Mouse (Mus musculus) neural tube, embryonic 15.5 days (tissue): ENCODE results near the gene Sbno2. TPM values are rescaled to one million over a fixed set of nuclear protein-coding genes. Genes with fewer than 3 reads are reported as not detected.

Source experiments
- ATAC-seq: fragments of 200-750 bp; cut with Nextera tagmentation; 2 replicates; pipeline ENCODE4 v1.8.0; 2017; ENCODE audit warnings: mild to moderate bottlenecking, moderate TSS enrichment, moderate library complexity; ENCODE audit not compliant: low FRiP score
- H3K27ac ChIP-seq: fragments of 300-500 bp; sonication (generic); replicated peaks from 2 replicates; pipeline ENCODE4 v1.5.1; 2015; ENCODE audit warnings: mild to moderate bottlenecking, inconsistent platforms
- H3K27me3 ChIP-seq: fragments of 300-500 bp; sonication (generic); replicated peaks from 2 replicates; pipeline ENCODE4 v1.6.1; 2015; ENCODE audit warnings: inconsistent platforms
- H3K36me3 ChIP-seq: fragments of 300-500 bp; sonication (generic); 2 replicates; pipeline ENCODE4 v1.6.1; 2015; ENCODE audit warnings: inconsistent platforms
- H3K4me1 ChIP-seq: fragments of 300-500 bp; sonication (generic); 2 replicates; pipeline ENCODE4 v1.6.1; 2015; ENCODE audit warnings: inconsistent platforms
- H3K4me2 ChIP-seq: fragments of 300-500 bp; sonication (generic); 2 replicates; pipeline ENCODE4 v1.6.1; 2015; ENCODE audit warnings: inconsistent platforms, mild to moderate bottlenecking, moderate library complexity
- H3K4me3 ChIP-seq: fragments of 300-500 bp; sonication (generic); replicated peaks from 2 replicates; pipeline ENCODE4 v1.5.1; 2015; ENCODE audit warnings: mild to moderate bottlenecking, inconsistent platforms
- H3K9ac ChIP-seq: fragments of 300-500 bp; sonication (generic); replicated peaks from 2 replicates; pipeline ENCODE4 v1.6.1; 2015; ENCODE audit warnings: mild to moderate bottlenecking, inconsistent platforms
- H3K9me3 ChIP-seq: fragments of 300-500 bp; sonication (generic); replicated peaks from 2 replicates; pipeline ENCODE4 v1.6.1; 2016; ENCODE audit warnings: inconsistent platforms
- WGBS: fragments of 180-500 bp; shearing (Covaris S2); methylation state at CpG from one replicate; pipeline ENCODE4 v1.1.7; 2015; ENCODE audit warnings: mixed read lengths; 5-methylcytosine and 5-hydroxymethylcytosine counted together
- polyA plus RNA-seq: library from polyadenylated mRNA; unstranded; fragments of >200 nt; fragmentation: Nextera tagmentation; extraction: Ambion mirVana; gene quantifications from 2 replicates; pipeline ENCODE4 v1.2.1, GENCODE M21; 2015

Gene Sbno2
- polyA plus RNA-seq, 1 experiment from 2014 or later, result 11.7 TPM

DNA sequence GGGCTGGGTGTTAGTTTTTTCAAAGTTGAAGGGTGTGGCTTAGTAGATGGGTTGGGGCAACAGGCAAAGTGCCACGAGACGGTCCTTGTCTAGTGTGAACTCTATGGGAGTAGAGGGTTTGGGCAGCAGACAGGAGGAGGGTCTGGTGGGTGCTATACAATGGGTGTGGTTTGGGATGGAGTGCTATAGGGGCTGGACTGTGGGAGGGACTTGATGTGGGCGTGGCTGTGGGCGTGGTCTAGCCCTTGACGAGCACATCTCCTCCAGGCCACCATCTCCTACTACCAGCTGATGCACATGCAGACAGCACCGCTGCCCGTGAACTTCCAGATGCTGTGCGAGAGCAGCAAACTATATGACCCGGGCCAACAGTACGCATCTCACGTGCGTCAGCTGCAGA lies 79.5 kb downstream of the Sbno2 start:
- no peak for ATAC-seq
- H3K27ac ChIP-seq, result no peak overlapping the region
- no peaks in the 10 kb centered on the region for H3K9me3 ChIP-seq
- no peaks in the 10 kb centered on the region for H3K36me3 ChIP-seq
- H3K4me1 ChIP-seq, result no peaks in the 10 kb centered on the region
- 59% methylated on average over 12 of the region's 12 CpGs for WGBS
- H3K4me3 ChIP-seq, result no peak overlapping the region
- H3K27me3 ChIP-seq, result peaks cover 4% of the 10 kb centered on the region; the same call in 1 of the 2 replicates
- no peak overlapping the region for H3K4me2 ChIP-seq
- H3K9ac ChIP-seq, result no peak overlapping the region

DNA sequence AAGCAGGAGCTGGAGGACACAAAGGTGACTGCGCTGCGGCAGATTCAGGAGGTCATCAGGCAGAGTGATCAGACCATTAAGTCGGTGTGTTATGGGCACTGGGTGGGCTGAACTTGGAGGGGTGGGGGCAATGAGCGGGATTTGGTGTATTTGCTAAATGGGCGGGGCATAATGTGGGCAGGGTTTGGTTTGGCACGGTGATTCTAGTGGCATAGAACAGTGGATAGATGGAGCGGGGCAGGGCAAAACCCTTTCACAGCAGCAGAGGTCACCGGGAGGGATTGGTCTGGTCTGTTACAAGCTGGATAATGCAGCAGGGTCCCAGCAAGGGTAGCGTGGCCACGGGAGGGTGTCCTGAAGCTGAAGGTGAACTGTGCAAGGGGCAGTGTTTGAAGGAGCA lies 79.9 kb downstream of the Sbno2 start:
- Histone ChIP-seq H3K9me3 (no peaks in the 10 kb centered on the region), H3K4me2 (no peak overlapping the region), H3K27ac (no peak overlapping the region), H3K36me3 (no peaks in the 10 kb centered on the region), H3K4me3 (no peak overlapping the region), H3K4me1 (no peaks in the 10 kb centered on the region), H3K9ac (no peak overlapping the region), H3K27me3 (peaks cover 6% of the 10 kb centered on the region)
- no peak for ATAC-seq
- 75% methylated on average over 10 of the region's 10 CpGs for WGBS

DNA sequence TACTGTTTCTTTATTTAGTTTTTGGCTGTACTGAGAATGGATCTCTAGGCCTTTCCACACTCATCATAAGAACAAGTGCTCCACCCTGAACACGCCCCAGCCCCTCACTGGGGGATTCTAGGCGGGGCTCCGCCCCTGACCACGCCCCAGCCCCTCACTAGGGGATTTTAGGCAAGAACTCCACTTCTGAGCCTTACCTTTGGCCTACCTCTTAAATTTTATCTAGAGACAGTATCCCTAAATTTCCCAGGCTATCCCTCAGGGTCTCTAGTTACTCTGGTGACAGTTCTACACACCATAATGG lies 80.4 kb downstream of the Sbno2 start:
- Histone ChIP-seq H3K4me1 (no peaks in the 10 kb centered on the region), H3K4me3 (no peak overlapping the region), H3K4me2 (no peak overlapping the region), H3K27ac (no peak overlapping the region), H3K27me3 (peaks cover 11% of the 10 kb centered on the region), H3K9me3 (no peaks in the 10 kb centered on the region), H3K9ac (no peak overlapping the region), H3K36me3 (no peaks in the 10 kb centered on the region)
- ATAC-seq, result no peak
- WGBS, result 62% methylated on average over 4 of the region's 4 CpGs

DNA sequence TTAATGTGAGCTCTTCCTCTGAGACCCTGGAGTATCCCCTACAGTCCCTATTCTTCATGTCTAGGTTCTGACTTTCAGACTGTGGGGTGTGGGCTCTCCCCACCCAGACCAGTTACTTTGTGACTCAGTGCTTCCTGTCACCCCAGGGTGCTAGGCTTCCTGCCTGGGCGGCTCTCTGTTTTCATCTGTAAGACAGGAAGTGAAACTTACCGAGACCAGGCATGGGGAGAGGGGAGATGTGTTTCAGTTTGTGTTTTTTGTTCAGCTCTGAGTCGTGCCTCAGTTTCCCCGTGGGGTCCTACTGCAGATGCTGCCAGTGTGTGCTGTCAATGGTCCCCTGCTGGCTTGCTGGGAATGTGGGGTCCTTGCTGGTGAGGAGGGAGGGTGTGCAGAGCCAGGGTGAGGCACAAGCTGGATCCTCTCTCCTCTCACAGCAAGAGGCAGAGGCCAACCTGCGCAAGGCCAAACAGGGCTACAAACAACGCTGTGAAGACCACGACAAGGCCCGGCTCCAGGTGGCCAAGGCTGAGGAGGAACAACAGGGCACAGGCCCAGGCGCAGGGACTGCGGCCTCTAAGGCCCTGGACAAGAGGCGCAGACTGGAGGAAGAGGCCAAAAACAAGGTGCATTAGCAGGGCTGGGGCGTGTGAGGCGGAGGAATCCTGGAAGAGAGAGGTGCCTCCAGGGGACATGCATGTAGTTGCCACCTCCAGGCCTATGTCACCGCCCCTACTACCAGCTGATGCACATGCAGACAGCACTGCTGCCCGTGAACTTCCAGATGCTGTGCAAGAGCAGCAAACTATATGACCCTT lies 80.9 kb downstream of the Sbno2 start:
- WGBS, result 82% methylated on average over 15 of the region's 15 CpGs
- ATAC-seq, result no peak
- H3K9ac ChIP-seq, result no peak overlapping the region; the same call in 1 of the 2 replicates
- H3K4me3 ChIP-seq, result no peak overlapping the region
- H3K9me3 ChIP-seq, result no peaks in the 10 kb centered on the region
- H3K36me3 ChIP-seq, result no peaks in the 10 kb centered on the region
- H3K27ac ChIP-seq, result no peak overlapping the region
- H3K27me3 ChIP-seq, result peaks cover 16% of the 10 kb centered on the region
- no peak overlapping the region for H3K4me2 ChIP-seq
- no peaks in the 10 kb centered on the region for H3K4me1 ChIP-seq

DNA sequence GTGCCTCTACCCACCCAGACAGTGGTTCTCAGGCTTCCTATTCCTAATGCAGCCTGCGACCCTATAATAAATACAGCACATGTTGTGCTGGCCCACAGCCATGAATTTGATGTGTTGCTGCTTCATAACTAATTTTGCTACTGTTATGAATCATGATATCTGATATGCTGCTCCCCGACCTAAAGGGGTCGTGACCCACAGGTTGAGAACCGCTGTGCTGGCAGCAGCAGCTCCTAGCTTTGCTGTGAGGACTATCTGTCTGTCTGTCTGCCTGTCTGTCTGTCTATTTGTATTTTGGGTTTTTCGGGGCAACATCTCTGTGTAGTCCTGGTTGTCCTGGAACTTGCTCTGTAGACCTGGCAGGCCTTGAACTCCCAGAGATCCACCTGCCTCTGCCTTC lies 81.6 kb downstream of the Sbno2 start:
- H3K4me3 ChIP-seq, result no peak overlapping the region
- 88% methylated on average over 5 of the region's 5 CpGs for WGBS
- H3K9me3 ChIP-seq, result no peaks in the 10 kb centered on the region
- no peak overlapping the region for H3K4me2 ChIP-seq
- peaks cover 23% of the 10 kb centered on the region for H3K27me3 ChIP-seq
- H3K9ac ChIP-seq, result no peak overlapping the region
- no peak overlapping the region for H3K27ac ChIP-seq
- ATAC-seq, result no peak
- H3K4me1 ChIP-seq, result no peaks in the 10 kb centered on the region
- no peaks in the 10 kb centered on the region for H3K36me3 ChIP-seq

DNA sequence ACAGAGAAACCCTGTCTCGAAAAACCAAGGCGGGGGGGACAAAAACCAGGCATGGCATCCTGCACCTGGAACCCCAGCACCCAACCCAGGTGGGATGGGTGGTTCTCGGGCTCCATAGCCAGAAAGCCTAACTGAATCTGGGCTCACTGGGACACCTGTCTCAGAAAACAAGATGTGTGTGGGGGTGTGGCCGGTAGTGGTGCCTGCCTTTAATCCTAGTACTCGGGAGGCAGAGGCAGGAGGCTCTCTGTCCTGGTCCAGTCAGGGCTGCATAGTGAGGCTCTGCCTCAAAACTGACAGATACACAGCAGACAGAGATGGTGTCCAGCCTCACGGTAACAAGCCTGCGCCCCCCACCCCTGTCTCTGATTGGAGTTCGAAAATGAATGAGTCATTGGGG lies 82.6 kb downstream of the Sbno2 start:
- Histone ChIP-seq H3K36me3 (no peaks in the 10 kb centered on the region), H3K4me1 (no peaks in the 10 kb centered on the region), H3K9ac (no peak overlapping the region), H3K27ac (no peak overlapping the region), H3K9me3 (no peaks in the 10 kb centered on the region), H3K4me2 (no peak overlapping the region), H3K4me3 (no peak overlapping the region), H3K27me3 (peaks cover 27% of the 10 kb centered on the region)
- no peak for ATAC-seq
- WGBS, result 93% methylated on average over 8 of the region's 8 CpGs

DNA sequence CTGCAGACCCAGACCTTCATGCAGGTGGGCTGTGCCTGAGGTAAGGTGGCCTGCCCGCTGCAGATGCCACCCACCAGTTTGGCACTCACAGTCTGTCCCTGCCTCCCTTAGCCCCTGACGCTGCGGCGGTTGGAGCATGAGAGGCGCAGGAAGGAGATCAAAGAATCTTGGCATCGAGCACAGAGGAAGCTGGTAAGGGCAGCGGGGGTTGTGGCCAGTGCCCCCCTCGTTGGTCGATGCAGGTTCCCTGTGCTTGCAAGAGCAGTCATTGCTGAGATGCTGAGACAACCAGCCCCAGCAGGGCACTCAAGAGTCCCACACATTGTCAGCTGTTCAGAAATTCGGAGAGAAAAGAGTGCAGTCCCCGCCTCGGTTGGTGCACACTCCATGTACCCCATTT lies 83.2 kb downstream of the Sbno2 start:
- ATAC-seq, result no peak

DNA sequence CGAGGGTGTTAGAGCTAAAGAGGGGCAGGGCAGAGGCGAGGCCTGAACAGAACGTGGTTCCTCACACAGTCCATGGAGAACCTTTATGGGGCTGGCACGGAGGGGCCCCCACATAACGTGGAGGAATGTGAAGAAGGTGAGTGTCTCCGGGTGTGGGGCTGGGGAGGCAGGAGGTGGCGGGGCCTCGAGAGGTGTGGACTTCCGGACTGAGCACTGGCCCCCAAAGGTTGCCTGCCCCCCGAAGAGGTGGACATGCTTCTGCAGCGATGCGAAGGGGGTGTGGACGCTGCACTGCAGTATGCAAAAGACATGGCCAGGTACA lies 84.1 kb downstream of the Sbno2 start:
- Histone ChIP-seq H3K4me2 (no peak overlapping the region), H3K9ac (no peak overlapping the region), H3K4me3 (no peak overlapping the region), H3K27me3 (peaks cover 36% of the 10 kb centered on the region), H3K36me3 (no peaks in the 10 kb centered on the region), H3K9me3 (no peaks in the 10 kb centered on the region), H3K4me1 (no peaks in the 10 kb centered on the region), H3K27ac (no peak overlapping the region)
- ATAC-seq, result no peak
- 89% methylated on average over 13 of the region's 13 CpGs for WGBS

More for the DNA sequence above, 83.2 kb downstream of the Sbno2 start:
- Histone ChIP-seq H3K27ac (no peak overlapping the region), H3K4me1 (no peaks in the 10 kb centered on the region), H3K9ac (no peak overlapping the region), H3K9me3 (no peaks in the 10 kb centered on the region), H3K4me2 (no peak overlapping the region), H3K4me3 (no peak overlapping the region), H3K27me3 (peaks cover 29% of the 10 kb centered on the region), H3K36me3 (no peaks in the 10 kb centered on the region)
- 95% methylated on average over 12 of the region's 12 CpGs for WGBS

DNA sequence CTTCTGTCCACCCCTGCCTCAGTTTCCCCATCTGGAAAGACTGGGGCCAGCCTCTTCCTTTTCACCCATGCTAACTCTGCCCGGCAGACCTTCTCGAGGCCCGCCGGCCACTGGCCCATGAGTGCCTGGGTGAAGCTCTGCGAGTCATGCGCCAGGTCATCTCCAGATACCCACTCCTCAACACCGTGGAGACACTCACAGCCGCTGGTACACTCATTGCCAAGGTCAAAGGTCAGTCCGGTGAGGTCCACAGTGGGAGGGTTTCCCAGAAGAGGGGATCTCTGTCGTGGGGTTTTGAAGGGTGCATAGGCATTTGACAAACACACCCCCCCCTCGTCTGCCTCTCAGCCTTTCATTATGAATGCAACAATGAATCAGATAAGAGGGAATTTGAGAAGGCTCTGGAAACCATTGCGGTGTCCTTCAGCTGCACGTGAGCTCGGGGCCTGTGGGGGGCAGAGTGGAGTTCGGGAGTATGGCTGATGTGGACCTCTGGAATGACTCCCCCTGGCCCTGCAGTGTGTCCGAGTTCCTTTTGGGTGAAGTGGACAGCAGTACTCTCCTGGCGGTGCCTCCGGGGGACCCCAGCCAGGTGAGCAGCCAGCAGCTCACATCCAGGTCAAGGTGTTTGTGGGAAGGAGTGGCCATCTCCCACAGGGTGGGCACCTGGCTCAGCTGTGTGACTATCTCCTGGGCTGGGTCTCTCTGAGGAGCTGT lies 84.6 kb downstream of the Sbno2 start:
- Histone ChIP-seq H3K27ac (no peak overlapping the region), H3K27me3 (peaks cover 40% of the 10 kb centered on the region), H3K4me1 (no peaks in the 10 kb centered on the region), H3K4me3 (no peak overlapping the region), H3K9ac (no peak overlapping the region), H3K4me2 (no peak overlapping the region), H3K9me3 (no peaks in the 10 kb centered on the region), H3K36me3 (no peaks in the 10 kb centered on the region)
- WGBS, result 84% methylated on average over 18 of the region's 18 CpGs
- ATAC-seq, result no peak

DNA sequence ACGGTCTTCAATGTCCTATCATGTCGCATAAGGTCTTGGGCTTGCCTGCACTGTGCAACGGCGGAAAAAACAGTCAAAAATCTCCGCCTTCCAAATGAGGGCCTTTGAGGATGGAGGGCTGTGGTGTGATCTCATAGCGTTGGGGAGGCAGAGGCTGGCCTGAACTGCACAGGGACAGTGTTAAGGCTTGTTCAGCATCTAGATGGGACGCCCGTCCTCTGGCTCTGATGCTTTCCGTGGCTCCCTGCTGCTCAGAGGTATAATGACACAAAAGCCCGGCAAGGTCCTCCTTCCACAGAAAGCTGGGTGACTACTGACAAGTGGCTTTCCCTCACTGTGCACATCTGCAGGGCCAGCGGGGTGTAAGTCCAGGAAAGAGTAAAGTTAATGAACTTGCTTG lies 85.2 kb downstream of the Sbno2 start:
- H3K4me3 ChIP-seq, result no peak overlapping the region
- H3K9ac ChIP-seq, result no peak overlapping the region
- H3K36me3 ChIP-seq, result no peaks in the 10 kb centered on the region
- WGBS, result 32% methylated on average over 11 of the region's 11 CpGs
- no peaks in the 10 kb centered on the region for H3K4me1 ChIP-seq
- no peaks in the 10 kb centered on the region for H3K9me3 ChIP-seq
- peaks cover 45% of the 10 kb centered on the region for H3K27me3 ChIP-seq
- H3K27ac ChIP-seq, result no peak overlapping the region
- no peak overlapping the region; the same call in 1 of the 2 replicates for H3K4me2 ChIP-seq
- no peak for ATAC-seq

DNA sequence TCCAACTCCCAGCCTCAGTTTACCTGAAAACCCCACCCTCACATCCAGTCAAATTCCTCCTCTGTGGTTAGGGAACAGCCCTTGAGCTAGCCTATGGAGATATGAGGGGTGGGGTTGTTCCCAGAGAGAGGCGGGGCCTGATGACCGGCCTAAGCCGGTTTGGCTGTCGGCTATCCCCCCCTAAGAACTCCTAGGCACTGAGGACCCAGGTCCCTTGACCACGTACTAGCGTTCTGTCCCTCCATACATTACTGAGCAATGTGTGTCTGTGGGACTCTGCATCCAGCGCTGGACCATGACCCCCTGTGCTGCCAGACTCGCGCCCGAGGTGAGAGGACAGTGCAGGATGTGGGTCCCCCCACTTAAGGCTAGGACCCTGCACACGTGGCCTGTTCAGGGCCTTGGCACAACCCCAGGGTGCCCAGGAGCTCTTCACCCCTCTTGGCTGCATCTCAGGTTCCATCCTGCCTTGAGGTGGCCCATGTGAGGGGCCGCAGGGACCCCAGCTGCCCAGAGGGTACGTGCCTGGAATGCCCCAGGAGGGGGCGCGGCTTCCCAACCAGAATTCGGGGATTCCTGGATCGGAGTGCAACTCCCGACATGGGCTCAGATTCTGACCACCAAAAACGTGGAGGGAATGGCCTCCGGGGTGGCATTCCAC lies 85.8 kb downstream of the Sbno2 start:
- Histone ChIP-seq H3K9ac (no peak overlapping the region), H3K27me3 (peaks cover 51% of the 10 kb centered on the region), H3K9me3 (no peaks in the 10 kb centered on the region), H3K4me2 (peak overlapping the region; percentile 16), H3K27ac (no peak overlapping the region), H3K36me3 (no peaks in the 10 kb centered on the region), H3K4me3 (no peak overlapping the region), H3K4me1 (no peaks in the 10 kb centered on the region)
- 10% methylated on average over 20 of the region's 20 CpGs for WGBS
- no peak for ATAC-seq

DNA sequence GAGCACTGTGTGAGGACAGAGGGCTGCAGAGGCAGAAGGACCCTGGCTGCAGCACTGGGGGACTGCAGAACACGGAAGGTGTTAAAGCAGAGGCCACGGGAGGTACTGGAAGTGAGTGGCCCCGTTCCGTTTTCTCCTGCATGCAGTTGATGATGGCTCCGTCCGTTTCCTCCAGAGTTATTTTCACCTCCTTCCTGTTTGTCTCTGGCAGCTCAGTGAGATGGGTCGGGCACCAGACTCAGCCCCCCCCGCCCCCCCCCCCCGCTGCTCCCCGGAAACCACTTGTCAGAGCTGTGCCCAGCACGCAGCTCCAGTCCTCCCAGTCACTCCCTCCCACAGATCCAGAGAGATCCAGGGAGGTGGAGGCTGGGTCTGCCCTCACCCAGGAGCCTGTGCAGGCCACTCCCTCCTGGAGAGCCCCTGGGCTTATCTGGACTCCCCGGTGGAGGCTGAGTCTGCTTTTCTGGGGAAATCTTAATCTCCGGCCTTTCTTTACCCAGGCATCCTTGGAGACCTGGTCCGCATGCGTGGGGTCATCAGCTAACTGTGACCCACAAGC lies 86.6 kb downstream of the Sbno2 start:
- no peak for ATAC-seq
- no peak overlapping the region for H3K4me3 ChIP-seq
- peaks cover 58% of the 10 kb centered on the region for H3K27me3 ChIP-seq
- no peaks in the 10 kb centered on the region for H3K4me1 ChIP-seq
- no peaks in the 10 kb centered on the region for H3K36me3 ChIP-seq
- H3K4me2 ChIP-seq, result 0 out of 2 replicates have a peak overlapping the region, but pooled peaks have one; percentile 13
- no peak overlapping the region for H3K27ac ChIP-seq
- no peaks in the 10 kb centered on the region for H3K9me3 ChIP-seq
- no peak overlapping the region for H3K9ac ChIP-seq
- WGBS, result 9% methylated on average over 13 of the region's 15 CpGs
